Mouse (Mus musculus): Measurements from ENCODE around the gene Plekhb2. TPM values are rescaled to one million over a fixed set of nuclear protein-coding genes. Genes with fewer than 3 reads are reported as not detected.

The Plekhb2 gene
- polyA plus RNA-seq, 1 experiment from 2014 or later, result 10.1 TPM

DNA sequence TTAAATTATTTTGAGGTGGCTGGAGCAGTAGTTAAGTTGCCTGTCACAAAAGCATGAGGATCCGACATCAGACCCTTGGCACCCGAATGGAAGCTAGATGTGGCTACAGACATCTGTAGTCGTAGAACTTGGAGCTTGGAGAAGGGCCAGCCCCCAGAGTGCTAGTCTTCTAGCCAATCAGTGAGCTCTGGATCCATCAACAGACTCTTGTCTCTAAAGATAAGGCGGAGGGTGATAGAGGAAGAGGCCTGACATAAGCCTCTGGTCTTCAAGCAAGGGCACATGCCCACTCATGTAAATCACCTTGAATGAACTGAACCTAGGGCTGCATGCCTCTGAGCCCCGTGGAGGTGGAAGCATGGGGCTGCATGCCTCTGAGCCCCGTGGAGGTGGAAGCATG, 29.8 kb downstream of the Plekhb2 start:
- WGBS (ENCODE audit: insufficient replicate concordance), result 64% methylated on average over 6 of the region's 6 CpGs
- H3K4me1 ChIP-seq (ENCODE audit: insufficient read depth), result no peaks in the 10 kb centered on the region
- H3K4me3 ChIP-seq (ENCODE audit: low read depth, low read length), result no peak overlapping the region
- H3K4me2 ChIP-seq (ENCODE audit: low read depth, low read length), result no peak overlapping the region
- H3K9ac ChIP-seq (replicated peaks), result no peak overlapping the region
- ATAC-seq (no peak), DNase-seq (no peak)
- no peaks in the 10 kb centered on the region for H3K9me3 ChIP-seq (ENCODE audit: low read length)
- no peaks in the 10 kb centered on the region for H3K27me3 ChIP-seq (ENCODE audit: insufficient read depth, low read length)
- no peak overlapping the region for H3K27ac ChIP-seq (ENCODE audit: low read depth)
- 0 out of 2 replicates have a peak, but pooled peaks cover 4% of the 10 kb centered on the region for H3K36me3 ChIP-seq (replicated peaks; ENCODE audit: insufficient read depth, low read length)
- TF ChIP-seq CTCF (IDR thresholded peaks at IDR 0.05; ENCODE audit: low read depth), result no peak
- TF ChIP-seq EP300 (IDR thresholded peaks at IDR 0.05; ENCODE audit: low read depth), result no peak

DNA sequence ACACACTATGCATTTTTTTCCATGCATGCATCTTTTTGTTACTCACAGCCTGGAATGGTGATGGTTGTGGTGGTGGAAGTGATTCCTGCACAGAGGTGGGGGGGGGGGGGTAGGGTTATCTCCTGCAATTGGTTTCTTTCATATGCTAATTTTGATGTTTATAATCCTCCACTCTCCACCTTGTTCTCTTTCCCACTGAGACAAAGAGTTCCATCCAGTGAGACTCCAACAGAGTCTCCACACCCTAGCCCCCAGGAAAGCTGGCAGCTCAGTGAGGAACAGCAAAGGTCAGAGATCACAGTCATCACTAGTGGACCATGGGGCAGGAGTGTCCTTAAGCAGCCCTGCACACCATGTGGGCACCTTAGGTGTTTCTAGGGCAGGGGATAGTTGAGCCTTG, 34.0 kb downstream of the Plekhb2 start:
- Histone ChIP-seq H3K4me2 (ENCODE audit: low read depth, low read length) (no peak overlapping the region), H3K4me1 (ENCODE audit: insufficient read depth) (no peaks in the 10 kb centered on the region), H3K27me3 (ENCODE audit: insufficient read depth, low read length) (no peaks in the 10 kb centered on the region), H3K4me3 (ENCODE audit: low read depth, low read length) (no peak overlapping the region), H3K9me3 (ENCODE audit: low read length) (no peaks in the 10 kb centered on the region), H3K36me3 (replicated peaks; ENCODE audit: insufficient read depth, low read length) (no peaks in the 10 kb centered on the region), H3K27ac (ENCODE audit: low read depth) (no peak overlapping the region), H3K9ac (replicated peaks) (no peak overlapping the region)
- ATAC-seq, result no peak
- DNase-seq, result peak; percentile 6
- TF ChIP-seq EP300 (IDR thresholded peaks at IDR 0.05; ENCODE audit: low read depth), result no peak
- no peak for TF ChIP-seq CTCF (IDR thresholded peaks at IDR 0.05; ENCODE audit: low read depth)

DNA sequence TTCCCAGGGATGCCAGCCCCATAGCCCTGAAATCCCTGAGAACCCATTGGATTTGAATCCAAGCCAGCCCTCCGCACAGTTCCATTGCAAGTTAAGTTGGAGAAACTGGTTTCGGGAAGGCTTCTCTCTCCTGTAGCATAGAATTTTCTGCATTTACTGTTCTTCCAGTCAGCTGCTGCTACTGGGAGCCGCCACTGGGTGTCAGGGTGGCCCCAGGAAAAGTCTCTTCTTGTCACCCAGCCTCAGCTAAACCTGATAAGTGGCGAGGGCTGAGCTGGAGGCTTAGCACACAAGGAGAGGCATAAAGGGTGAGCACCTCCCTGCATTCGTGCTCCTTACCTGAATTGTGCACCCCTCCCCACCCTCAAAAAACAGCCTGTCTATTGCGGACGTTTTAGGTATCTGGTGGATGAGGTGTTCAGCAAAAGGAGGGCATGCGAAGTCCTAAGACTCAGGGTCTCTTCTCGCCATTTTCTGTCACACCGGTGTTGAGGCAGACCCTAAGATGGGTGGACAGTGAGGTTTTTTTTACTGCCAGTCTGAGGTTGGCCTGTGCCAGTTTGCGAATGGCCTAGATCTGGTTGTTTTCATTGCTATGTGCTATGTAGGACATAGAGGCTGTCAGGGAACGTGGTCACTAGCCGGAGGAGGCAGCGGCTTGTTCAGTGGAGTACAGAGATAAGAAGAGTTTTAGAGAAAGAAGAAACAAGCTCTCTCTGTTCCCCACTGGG, 41.9 kb downstream of the Plekhb2 start:
- DNase-seq, result no peak
- ATAC-seq, result no peak

DNA sequence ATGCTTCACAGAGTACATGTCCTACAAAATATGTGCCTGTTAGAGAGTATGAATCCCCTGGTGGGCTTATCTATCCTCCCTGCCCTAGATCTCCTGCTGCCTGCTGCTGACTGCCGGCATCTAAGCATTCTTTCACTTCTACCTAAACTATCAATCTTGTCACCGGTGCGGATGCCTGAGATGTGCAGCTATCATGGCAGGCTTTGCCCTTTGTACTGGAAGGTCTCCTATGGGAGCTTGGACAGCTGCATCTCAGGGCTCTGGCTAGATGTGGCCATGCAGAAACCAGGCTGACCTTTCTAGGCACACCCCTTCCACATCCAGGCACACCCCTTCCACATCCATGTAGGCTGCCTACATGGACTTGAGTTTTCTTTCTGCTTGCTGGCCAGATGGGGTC, 42.7 kb downstream of the Plekhb2 start:
- Histone ChIP-seq H3K9ac (replicated peaks) (no peak overlapping the region), H3K27me3 (ENCODE audit: insufficient read depth, low read length) (no peaks in the 10 kb centered on the region), H3K36me3 (replicated peaks; ENCODE audit: insufficient read depth, low read length) (no peaks in the 10 kb centered on the region), H3K9me3 (ENCODE audit: low read length) (no peaks in the 10 kb centered on the region), H3K4me3 (ENCODE audit: low read depth, low read length) (no peak overlapping the region), H3K4me1 (ENCODE audit: insufficient read depth) (no peaks in the 10 kb centered on the region), H3K27ac (ENCODE audit: low read depth) (no peak overlapping the region), H3K4me2 (ENCODE audit: low read depth, low read length) (no peak overlapping the region)
- no peak for DNase-seq
- 66% methylated on average over 3 of the region's 3 CpGs for WGBS (ENCODE audit: insufficient replicate concordance)
- TF ChIP-seq EP300 (IDR thresholded peaks at IDR 0.05; ENCODE audit: low read depth) (no peak), CTCF (IDR thresholded peaks at IDR 0.05; ENCODE audit: low read depth) (no peak)
- ATAC-seq, result no peak

More for the DNA sequence above, 41.9 kb downstream of the Plekhb2 start:
- H3K4me1 ChIP-seq (ENCODE audit: insufficient read depth), result no peaks in the 10 kb centered on the region
- H3K27me3 ChIP-seq (ENCODE audit: insufficient read depth, low read length), result no peaks in the 10 kb centered on the region
- WGBS (ENCODE audit: insufficient replicate concordance), result 52% methylated on average over 14 of the region's 14 CpGs
- H3K9me3 ChIP-seq (ENCODE audit: low read length), result no peaks in the 10 kb centered on the region
- H3K4me3 ChIP-seq (ENCODE audit: low read depth, low read length), result no peak overlapping the region
- no peaks in the 10 kb centered on the region for H3K36me3 ChIP-seq (replicated peaks; ENCODE audit: insufficient read depth, low read length)
- no peak overlapping the region for H3K27ac ChIP-seq (ENCODE audit: low read depth)
- H3K9ac ChIP-seq (replicated peaks), result no peak overlapping the region
- no peak overlapping the region for H3K4me2 ChIP-seq (ENCODE audit: low read depth, low read length)
- TF ChIP-seq EP300 (IDR thresholded peaks at IDR 0.05; ENCODE audit: low read depth) (no peak), CTCF (IDR thresholded peaks at IDR 0.05; ENCODE audit: low read depth) (peak; percentile 60)

DNA sequence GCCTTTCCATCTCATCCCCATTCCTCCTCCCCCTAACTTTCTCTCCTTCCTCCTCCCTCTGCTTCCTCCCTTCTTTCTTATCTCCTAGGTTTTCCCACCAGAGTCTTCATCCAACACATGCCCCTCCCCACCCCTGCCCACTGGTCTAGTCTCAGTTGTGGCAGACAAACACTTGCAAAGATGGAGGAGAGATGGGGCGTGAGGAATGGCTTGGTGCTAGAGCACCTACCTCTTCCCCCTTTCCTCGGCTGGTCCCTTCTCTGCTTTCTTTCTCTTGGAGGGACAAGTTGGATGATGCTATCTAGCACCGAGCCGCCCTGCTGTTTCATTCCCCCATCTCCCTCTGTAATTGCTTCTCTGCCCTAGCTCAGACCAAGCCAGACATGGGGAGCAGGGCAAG, 43.6 kb downstream of the Plekhb2 start:
- Histone ChIP-seq H3K27me3 (ENCODE audit: insufficient read depth, low read length) (no peaks in the 10 kb centered on the region), H3K4me2 (ENCODE audit: low read depth, low read length) (no peak overlapping the region), H3K4me3 (ENCODE audit: low read depth, low read length) (no peak overlapping the region), H3K36me3 (replicated peaks; ENCODE audit: insufficient read depth, low read length) (no peaks in the 10 kb centered on the region), H3K9ac (replicated peaks) (no peak overlapping the region), H3K4me1 (ENCODE audit: insufficient read depth) (no peaks in the 10 kb centered on the region), H3K9me3 (ENCODE audit: low read length) (no peaks in the 10 kb centered on the region), H3K27ac (ENCODE audit: low read depth) (no peak overlapping the region)
- no peak for ATAC-seq
- TF ChIP-seq EP300 (IDR thresholded peaks at IDR 0.05; ENCODE audit: low read depth), result no peak
- 78% methylated on average over 4 of the region's 4 CpGs for WGBS (ENCODE audit: insufficient replicate concordance)
- no peak for DNase-seq

DNA sequence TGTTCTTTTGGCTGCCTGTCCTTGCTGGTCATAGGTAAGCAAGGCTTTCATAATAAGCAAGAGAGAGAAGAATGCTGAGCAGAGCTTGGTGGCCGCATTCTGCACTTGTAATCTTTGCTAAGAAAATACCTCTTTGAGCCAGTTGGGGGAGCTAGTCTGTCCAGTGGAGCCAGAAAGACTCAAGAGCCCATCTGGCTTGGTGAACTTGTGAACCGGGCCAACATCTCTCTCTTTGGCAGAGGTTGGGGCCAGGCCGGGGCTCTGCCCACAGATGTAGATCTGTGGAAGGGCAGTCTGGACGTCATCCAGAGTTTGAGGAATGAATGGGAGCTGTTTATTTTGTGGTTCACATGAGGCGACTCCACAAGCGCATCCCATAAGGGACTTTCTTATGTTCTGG, 44.1 kb downstream of the Plekhb2 start:
- Histone ChIP-seq H3K36me3 (replicated peaks; ENCODE audit: insufficient read depth, low read length) (no peaks in the 10 kb centered on the region), H3K4me3 (ENCODE audit: low read depth, low read length) (no peak overlapping the region), H3K9ac (replicated peaks) (no peak overlapping the region), H3K9me3 (ENCODE audit: low read length) (no peaks in the 10 kb centered on the region), H3K4me1 (ENCODE audit: insufficient read depth) (no peaks in the 10 kb centered on the region), H3K4me2 (ENCODE audit: low read depth, low read length) (no peak overlapping the region), H3K27ac (ENCODE audit: low read depth) (no peak overlapping the region), H3K27me3 (ENCODE audit: insufficient read depth, low read length) (no peaks in the 10 kb centered on the region)
- 69% methylated on average over 6 of the region's 6 CpGs for WGBS (ENCODE audit: insufficient replicate concordance)
- ATAC-seq (no peak), DNase-seq (no peak)
- peak; percentile 32 for TF ChIP-seq CTCF (IDR thresholded peaks at IDR 0.05; ENCODE audit: low read depth)
- TF ChIP-seq EP300 (IDR thresholded peaks at IDR 0.05; ENCODE audit: low read depth), result no peak

Measured in liver, postnatal 0 days (tissue).